Mouse (Mus musculus) lung, postnatal 4 days (tissue): Measurements from ENCODE around the gene Fam118b.
A peak's percentile ranks its signal among the peaks of the same experiment; 100 is the strongest.

Experiments
- DNase-seq, 2 experiments: peaks; one replicate each; pipeline ENCODE4 v3.0.0; 2021

The Fam118b gene

DNA sequence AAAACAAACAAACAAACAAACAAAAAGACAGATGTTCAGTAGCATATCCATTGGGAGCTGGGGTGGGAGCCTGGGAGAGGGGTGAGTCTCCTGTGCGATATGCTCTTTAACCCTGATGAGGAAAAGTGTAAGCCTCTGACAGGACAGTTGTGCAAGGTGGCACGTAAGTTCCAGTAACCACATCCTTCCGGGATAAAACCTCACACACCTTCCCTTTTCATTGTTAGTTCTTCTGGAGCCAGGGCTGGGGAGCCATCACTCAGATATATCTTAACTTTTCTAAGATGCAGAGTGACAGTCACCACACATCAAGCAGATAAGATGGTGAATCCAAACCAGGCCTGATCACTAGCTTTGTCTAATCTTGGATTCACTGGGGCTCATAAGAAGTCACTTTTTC lies 73.6 kb downstream of the Fam118b start:
- DNase-seq, result no peak

DNA sequence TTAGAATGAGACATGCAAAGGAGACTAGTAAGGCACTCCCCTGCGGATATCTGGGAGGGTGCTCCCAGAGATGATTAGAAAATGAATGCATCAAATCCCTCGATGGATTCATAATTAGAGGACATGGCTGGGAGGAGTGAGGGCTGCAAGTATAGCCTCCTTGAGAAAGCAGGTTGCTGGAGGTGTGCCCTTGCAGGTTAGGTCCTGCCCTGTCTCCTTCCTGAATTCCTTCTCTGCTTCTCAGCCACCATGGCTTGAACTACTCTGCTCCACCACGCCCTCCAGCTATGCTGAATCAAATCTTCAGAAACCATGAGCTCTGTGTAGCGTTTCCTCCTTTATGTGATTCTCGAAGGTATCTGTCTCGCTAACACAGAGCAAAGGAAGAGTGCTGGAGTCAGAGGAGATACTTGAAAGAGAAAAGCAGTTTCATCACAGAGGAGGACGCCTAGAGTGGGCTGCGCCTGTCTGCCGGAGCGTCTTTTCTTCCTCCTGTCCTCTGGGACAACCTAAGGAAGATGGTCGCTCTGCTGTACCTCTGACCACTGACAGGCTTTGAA lies 74.5 kb downstream of the Fam118b start:
- no peak for DNase-seq

DNA sequence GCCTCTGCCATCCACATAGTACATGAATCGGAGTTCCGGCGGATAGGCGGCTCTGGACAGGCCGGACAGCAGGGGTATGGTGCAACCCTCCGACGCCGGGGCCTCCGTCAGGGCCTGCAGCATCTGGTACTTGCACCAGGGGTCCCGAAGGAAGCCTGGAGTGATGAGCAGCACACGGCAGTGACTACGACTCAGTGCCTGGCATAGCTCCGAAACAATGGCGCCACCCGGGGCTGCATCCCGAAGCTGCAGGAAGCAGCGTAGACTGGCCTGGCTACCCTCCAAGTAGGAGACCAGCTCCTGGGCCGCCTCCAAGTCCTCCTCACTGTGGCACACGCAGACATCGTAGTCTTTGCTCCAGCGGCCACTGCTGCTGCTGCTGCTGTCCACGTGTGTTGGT lies 78.9 kb downstream of the Fam118b start:
- DNase-seq, result peak; percentile 62 to 75

DNA sequence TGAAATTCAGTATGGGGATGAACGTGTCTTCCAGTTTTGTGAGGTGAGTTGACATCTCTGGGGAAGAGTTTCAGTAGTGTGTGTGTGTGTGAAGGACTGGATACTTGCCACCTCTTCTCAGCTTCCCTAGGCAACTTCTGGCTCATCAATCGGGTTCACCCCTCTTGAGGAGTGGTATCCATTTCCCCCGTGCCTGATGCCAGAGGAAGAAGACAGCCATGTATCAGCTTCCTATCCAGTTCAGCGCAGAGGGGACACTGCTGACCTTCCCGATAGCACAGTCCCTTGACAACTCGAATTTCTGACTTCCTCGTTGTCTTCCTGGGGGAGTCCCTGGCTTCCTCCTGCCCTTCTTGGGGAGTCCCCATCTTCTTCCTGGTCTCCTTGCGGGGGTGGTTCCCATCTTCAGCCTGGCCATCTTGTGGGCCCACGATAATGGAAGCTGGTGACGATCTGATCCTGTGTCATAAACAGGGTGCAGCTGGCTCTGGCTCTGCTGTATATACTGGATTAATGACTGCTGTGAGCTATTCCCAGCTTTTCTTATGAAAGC lies 80.2 kb downstream of the Fam118b start:
- DNase-seq, result peak; percentile 25 to 74

DNA sequence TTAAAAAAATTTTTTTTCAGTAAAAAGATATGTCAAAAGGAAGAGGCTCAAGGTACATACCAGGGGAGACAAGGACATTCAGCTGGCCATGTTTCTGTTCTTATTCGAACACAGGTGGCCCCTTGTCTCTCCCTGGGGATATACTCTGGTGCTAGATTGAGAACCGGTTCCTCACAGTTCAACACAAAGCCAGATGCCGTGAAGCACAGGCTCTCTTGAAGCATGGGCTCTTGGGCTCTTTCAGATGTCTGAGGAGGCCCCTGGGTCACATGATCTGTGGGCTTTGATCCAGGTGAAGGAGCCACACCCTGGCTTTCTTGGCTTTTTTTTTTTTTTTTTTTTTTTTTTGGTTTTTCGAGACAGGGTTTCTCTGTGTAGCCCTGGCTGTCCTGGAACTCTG lies 81.2 kb downstream of the Fam118b start:
- no peak for DNase-seq

DNA sequence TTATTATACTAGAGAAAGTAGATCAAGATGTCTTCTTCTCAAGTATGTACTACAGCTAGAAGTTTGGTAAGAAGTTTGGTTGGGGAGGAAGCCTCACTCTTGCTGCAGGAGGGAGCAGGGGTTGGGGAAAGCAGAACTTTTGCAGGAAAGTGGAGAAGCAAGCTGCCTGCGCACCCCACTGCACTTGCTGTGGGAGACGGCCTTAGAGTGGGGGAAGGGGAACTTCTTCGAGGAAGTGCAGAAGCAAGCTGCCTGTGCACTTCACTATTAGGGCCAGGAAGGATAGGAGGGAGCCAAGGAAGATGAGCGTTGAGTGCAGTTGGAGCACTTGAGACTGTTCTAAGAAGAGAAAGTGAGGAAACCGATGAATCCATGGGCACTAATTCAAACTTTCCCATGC lies 84.2 kb downstream of the Fam118b start:
- no peak for DNase-seq

DNA sequence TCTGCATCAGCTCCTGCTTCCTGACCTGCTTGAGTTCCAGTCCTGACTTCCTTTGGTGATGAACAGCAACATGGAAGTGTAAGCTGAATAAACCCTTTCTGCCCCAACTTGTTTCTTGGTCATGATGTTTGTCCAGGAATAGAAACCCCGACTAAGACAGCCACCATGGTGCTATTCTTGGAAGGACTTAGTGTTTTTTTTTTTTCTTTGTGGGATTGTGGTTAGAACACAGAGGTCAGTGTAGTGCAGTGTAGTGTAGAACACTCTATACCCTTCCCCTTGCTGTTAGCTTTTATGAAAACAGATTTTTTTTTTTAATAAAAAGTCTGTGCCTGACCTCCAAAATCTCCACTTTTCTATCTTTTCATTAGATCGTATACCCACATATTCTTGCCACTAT lies 84.8 kb downstream of the Fam118b start:
- DNase-seq, result no peak

DNA sequence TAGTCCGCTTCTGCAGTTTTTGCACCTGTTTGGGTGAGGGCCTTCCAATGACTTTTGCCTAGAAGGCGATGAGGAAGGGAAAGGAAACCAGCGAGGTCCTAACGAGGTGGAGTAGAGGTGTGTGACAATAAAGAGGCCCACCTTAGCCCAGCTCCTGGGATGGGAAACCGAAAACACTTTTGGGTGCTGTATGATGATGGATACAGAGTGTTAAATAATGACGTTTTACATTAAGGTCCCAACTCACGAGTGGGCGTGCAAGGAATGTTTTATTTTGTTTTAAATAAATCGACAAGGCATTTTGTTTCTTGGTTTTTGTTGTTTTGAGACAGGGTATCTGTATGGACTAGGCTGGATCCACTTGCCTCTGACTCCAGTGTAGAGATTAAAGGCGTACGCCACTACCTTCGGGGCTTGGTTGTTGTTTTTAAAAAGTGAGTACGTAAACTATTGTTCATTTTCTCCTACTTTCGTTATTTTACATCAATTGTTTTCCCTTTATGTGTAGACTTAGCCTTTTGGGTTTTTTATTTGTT lies 91.4 kb downstream of the Fam118b start:
- DNase-seq, result no peak

DNA sequence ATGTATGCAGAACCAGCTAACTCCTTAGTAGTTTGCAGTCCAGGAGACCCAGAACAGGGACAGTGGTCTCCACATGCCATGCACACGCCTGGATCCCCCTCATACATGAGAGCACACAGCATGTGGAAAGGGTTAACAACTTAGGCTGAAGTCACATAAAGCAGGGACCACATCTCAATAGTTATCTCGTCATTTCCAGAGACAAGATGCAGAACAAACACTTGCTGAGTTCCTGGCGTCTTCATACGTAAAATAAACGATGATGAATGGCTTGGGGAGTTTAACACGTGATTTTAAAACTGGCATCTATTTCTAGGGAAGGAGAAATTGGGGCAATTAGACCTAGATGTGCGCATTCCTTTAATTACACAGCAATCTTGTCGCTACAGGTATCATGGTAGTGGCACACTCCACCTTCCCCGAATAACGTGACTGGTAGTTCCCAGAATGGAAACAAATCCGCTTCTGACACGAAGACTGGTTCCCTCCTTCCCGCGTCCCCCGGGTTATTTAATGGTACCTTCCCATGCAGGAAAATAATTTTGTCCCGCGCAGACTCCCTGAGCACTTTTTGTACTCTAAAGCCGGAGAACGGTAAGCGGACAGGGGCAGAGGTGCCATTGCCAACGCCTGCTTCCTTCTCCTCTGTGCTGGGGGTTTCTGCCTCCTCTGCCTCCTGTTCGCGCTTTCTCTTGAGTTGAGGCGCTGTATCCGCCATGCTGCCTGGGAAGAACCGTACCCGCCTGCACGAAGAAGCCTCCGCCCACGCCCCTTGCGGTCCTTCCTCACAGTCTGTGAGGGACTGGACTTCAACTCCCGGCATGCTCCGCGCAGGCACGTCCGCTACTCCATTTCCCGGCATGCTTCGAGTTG lies 92.1 kb downstream of the Fam118b start, which contains the start of gene Dcps:
Dcps (minus strand) TSS at position 811 of the 873 bp plus-strand sequence.
- peak; percentile 93 to 94 for DNase-seq

DNA sequence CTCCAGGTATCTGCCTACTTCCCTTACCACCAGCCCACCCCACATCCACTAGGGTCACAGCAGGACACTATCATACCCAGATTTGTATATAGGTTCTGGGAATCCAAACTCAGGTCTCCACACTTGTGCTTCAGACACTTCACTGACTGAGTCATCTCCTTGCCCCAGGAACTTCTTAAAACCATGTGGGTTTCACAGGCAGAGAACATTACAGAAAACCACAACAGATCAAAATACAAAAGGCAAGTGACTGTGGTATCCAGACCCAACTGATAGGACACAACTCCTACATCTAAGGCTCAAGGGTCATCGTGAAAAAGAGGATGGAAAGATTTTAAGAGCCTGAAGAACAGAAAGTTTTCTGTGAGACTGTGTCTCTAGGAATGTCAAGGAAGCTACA lies 94.3 kb downstream of the Fam118b start:
- no peak for DNase-seq

DNA sequence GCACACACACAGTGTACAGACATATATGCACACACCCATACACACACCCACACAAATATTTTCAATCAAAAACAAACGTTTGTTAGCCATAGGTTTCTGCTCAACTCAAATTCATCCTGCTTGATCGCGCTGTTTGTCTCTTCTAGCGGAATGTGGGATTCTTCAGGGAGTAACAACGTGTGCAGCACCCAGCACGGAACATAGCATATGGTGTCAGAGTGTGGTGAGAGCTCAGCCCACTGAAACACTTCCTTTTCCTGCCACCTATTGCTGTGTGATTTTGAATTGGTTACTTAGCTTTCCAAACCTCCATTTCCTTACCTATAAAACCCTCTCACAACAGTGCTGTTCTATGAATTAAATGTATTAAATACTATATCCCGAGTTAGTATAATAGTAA lies 97.5 kb downstream of the Fam118b start:
- DNase-seq, result no peak
